Mouse (Mus musculus) frontal cortex, adult 2 months (tissue): Measurements from ENCODE around the gene Slc47a1. TPM values are rescaled to one million over a fixed set of nuclear protein-coding genes. Genes with fewer than 3 reads are reported as not detected.
"Not testable (repeated sequence)": the region's sequence is repeated elsewhere in the genome, so short reads cannot be mapped to it uniquely, and the experiment has no call there.

Source experiments
- DNase-seq, 2 experiments: peaks; one replicate each; pipeline ENCODE4 v3.0.0; 2022; ENCODE audit warnings: low spot score in 1 of 2; ENCODE audit errors: extremely low spot score in 1 of 2
- polyA plus RNA-seq: library from polyadenylated mRNA; depleted of rRNA; stranded (reverse); fragments of >200 nt; gene quantifications from 2 replicates; pipeline ENCODE4 v1.2.3, GENCODE M21; 2012; rRNA removed

Slc47a1 gene
- polyA plus RNA-seq, 1 experiment = 4.8 TPM

GRCm38 (mm10) chr11:61320904-61321687, 57.0 kb downstream of the Slc47a1 start:
- no peak for DNase-seq

DNA sequence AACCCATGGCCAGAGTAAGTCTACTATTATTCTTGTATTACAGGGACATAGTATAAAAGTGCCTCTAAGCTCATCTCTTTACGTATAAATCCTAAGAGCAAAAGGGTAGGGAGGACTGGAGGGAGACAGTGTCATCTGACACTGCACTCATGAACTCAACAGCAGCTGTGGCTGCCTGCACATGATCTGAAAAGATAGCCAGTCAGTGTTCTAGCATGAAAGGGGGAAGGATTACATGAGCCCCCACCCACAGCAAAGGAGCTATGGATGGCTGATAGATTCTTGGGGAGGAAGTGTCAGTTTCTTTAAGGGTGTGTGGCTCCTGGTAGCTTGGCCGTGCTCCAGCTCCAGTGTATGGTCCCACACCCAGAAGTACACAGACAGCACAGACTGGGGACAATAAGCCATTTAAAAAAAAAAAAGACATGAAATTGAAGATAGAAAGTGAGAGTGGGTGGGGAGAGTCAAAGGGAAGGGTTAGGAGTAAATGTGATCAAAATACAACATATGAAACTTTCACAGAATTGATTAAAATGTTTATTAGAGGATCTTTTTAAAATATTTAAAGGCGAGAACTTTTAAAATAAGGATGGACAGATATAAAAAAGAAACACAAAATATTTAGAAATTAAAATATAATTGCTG, 58.1 kb downstream of the Slc47a1 start:
- no peak for DNase-seq

DNA sequence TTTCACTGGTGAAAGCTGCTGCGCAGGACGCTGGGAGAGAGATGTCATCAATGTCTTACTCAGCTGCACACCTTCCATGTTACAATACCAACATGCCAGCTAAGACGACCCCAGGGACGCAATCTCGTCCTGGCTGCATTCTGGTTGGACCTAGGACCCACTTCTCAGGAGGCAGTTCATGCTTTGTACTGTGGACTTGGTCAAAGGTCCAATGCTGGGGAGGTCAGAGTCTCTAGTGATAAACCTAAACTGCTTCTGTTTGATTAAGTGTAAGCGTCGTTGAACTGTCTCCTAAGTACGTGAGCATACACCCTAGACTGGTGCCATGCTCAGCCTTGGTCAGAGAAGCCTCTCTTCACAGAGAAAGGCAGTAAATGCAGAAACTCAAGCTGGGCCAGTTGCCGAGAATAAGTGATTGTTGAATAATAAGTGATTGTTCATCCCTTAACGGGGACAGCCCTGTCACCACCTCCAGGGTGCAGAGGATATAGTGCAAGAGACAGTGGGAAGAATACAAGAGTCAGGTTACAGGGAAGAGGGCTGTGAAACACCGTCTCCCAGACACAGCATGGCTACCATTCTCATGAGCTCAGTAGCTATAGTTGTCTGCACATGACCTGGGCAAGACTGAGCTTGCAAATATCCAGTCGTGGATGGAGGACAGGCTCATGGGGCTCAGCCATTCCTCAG, 58.8 kb downstream of the Slc47a1 start:
- no peak for DNase-seq

DNA sequence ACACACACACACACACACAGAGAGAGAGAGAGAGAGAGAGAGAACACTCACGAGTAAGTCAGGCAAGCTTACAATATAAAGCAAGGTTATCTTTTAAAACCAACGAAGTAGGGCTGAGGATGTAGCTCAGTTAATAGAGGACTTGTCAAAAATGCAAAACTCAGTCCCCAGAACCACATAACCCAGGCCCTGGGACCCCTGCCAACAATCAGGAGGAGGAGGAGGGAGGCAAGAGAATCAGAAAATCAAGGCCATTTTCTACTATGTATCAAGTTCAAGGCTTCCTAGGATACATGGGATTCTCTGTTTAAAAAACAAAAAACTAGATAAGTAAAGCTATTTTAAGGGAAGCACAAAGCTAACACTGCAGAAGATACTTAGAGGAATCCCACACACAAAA, 61.3 kb downstream of the Slc47a1 start:
- DNase-seq = no peak

GRCm38 (mm10) chr11:61310321-61310720, 67.8 kb downstream of the Slc47a1 start:
- no peak for DNase-seq

GRCm38 (mm10) chr11:61309831-61310230, 68.3 kb downstream of the Slc47a1 start:
- DNase-seq = no peak

- no peak for DNase-seq
These were observed 70.3 kb downstream of the Slc47a1 start for GRCm38 (mm10) chr11:61307795-61308194.

- DNase-seq = peak in 1 of 2 experiments; percentile 69
These were observed 72.8 kb downstream of the Slc47a1 start for GRCm38 (mm10) chr11:61305377-61305776.

DNA sequence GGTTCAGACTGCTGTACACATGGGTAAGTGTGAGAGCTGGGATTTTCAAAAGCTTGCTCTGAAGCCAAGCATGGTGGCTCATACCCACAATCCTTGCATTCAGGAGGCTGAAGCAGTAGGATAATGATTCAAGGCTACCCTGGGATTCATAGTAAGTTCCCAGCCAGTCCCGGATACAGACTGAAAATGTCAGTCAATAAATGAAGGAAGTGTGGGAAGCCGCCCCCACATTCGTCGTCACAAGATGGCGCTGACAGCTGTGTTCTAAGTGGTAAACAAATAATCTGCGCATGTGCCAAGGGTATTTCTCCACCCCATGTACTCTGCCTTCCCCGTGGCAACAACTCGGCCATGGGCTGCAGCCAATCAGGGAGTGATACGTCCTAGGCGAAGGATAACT, 73.6 kb downstream of the Slc47a1 start:
- not testable (repeated sequence) for DNase-seq

- no peak for DNase-seq
These were observed 77.3 kb downstream of the Slc47a1 start for GRCm38 (mm10) chr11:61300716-61301392.

DNA sequence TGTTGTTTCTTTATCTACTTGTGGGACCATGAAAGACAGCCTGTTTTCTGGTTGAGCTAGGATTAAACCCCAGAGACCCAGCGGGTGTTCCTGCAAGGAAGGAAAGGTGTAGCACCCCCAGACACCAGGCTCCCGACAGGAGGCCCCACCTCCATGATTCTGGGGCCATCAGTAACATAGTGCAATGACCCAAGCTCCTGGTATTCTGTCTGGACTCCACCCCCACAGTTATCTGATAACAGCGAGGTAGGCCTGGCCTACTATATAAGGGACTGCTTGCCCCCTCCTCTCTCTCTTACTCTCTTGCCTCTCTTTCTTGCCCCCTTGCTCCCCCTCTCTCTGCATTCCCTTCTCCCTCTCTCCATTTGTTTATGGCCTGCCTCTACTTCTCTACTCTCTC, 77.9 kb downstream of the Slc47a1 start:
- no peak for DNase-seq

DNA sequence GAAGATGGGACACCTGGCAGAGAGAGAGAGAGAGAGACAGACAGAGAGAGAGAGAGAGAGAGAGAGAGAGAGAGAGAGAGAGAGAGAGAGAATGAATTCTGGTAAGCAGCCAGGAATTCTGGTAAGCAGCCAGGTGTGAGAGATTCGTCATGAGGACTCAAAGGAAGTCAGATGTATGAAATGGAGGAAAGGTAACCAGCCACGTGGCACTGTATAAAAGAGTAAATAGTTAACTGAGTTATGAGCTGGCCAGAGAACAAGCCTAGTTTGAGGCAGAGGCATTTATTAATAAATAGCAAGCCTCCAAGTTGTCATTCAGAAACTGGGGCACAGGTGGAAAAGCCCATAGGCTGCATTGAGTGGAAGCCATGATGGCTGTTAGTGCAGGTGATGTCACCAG, 80.2 kb downstream of the Slc47a1 start:
- no peak for DNase-seq

DNA sequence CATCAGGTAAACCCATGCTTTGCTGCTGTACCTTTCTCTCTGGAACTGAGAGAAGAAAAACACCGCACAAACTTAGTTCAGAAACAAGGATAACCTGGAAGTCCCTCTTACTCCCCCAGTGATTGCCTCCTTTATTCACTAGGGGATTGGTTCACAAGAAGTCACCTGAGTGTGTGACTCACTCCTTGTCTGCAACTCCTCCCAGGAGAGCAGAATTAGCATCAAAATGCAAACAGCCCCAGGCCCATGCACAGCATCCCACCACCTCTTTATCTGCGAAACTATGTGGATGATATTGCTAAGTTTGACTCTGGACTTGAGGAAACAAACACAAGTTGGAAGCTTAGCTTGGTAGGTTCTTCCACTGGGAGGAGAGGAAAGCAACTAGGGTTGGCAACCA, 80.8 kb downstream of the Slc47a1 start:
- no peak for DNase-seq

DNA sequence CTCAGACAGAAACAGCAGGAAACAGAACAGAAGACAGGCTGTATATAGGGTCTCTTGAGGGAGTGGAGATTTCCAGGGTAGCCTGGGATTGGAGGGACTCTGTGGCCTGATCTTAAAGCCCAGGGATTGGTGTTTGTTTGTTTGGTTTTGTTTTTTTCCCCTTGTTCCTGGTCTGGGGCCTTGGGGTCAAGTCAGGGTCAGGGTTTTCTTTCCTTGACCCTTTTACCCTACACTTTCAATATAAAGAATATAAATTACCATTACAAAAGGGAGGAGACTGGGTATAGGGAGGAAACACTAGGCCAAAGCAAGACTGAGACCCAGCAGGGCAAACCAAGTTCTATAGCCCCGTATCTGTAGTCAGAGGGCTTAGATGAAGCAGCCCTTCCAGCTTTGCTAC, 81.6 kb downstream of the Slc47a1 start:
- DNase-seq = no peak

DNA sequence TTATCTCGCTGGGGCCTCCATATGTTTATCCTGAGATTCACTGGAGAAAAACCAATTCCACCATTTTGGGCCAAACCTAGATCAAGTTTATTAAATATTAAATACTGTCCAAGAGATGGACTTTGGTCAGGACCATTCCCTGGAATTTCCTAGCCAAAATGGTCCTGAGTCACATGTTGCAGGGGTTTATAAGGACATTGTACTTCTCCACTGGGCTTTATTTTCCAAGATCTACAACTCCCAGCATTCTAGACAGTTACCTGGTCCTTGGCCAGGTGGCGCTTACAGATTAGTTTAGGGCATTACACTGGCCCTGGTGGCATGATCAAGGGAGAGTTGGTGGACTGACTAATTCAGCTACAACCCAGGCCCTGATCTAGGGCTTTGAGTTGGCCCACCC, 82.6 kb downstream of the Slc47a1 start:
- DNase-seq = no peak

GRCm38 (mm10) chr11:61294431-61294830, 83.7 kb downstream of the Slc47a1 start:
- DNase-seq = no peak

Other genes with a start within 250 kb of the Slc47a1 start
- gene Usp22, start 203.3 kb downstream of the Slc47a1 start, polyA plus RNA-seq = 152 and 176 TPM in 2 replicates
- 0.48 and 0.84 TPM in 2 replicates for gene Aldh3a1, start 170.8 kb downstream of the Slc47a1 start, polyA plus RNA-seq
- gene Aldh3a2, start 110.9 kb downstream of the Slc47a1 start, polyA plus RNA-seq = 47.2 and 52.6 TPM in 2 replicates
- gene Slc47a2, start 35.5 kb downstream of the Slc47a1 start, polyA plus RNA-seq = 0.14 and 0.27 TPM in 2 replicates
- gene Rnf112, start 75.8 kb upstream of the Slc47a1 start, polyA plus RNA-seq = 317 and 322 TPM in 2 replicates
- 4.0 and 4.3 TPM in 2 replicates for gene Mfap4, start 107.1 kb upstream of the Slc47a1 start, polyA plus RNA-seq
- 34.8 and 35.2 TPM in 2 replicates for gene Mapk7, start 116.1 kb upstream of the Slc47a1 start, polyA plus RNA-seq
- 46.8 and 50.6 TPM in 2 replicates for gene B9d1, start 126.8 kb upstream of the Slc47a1 start, polyA plus RNA-seq
- 90.5 and 98.3 TPM in 2 replicates for gene Epn2, start 201.3 kb upstream of the Slc47a1 start, polyA plus RNA-seq